Mouse (Mus musculus) thymus, adult 2 months (tissue): ENCODE measurements at regions not wholly inside any gene's neighbourhood (a gene's known extent, or its start where the extent isn't known, plus 50 kb on each side); places are given as distances from the start of the nearest gene placed in this dataset.
A peak's percentile ranks its signal among the peaks of the same experiment; 100 is the strongest.
"Not testable (repeated sequence)": the region's sequence is repeated elsewhere in the genome, so short reads cannot be mapped to it uniquely, and the experiment has no call there.

Experiments
- DNase-seq: peaks from one replicate; pipeline ENCODE4 v3.0.0; 2021
- H3K27ac ChIP-seq: fragments of 200-500 bp; 2 replicates; pipeline ENCODE4 v1.5.1; 2012; ENCODE audit warnings: low read length, control low read depth; ENCODE audit not compliant: control insufficient read depth, insufficient read depth
- H3K27me3 ChIP-seq: fragments of 200-500 bp; 2 replicates; pipeline ENCODE4 v1.6.1; 2012; ENCODE audit warnings: mild to moderate bottlenecking, low read length, moderate library complexity, mixed read lengths; ENCODE audit not compliant: control insufficient read depth, insufficient read depth
- H3K36me3 ChIP-seq: fragments of 200-500 bp; 2 replicates; pipeline ENCODE4 v1.6.1; 2012; ENCODE audit warnings: mild to moderate bottlenecking, low read length, moderate library complexity; ENCODE audit not compliant: control insufficient read depth, insufficient read depth
- H3K4me1 ChIP-seq: fragments of 200-500 bp; replicated peaks from 2 replicates; pipeline ENCODE4 v1.6.1; 2012; ENCODE audit warnings: low read length; ENCODE audit not compliant: control insufficient read depth, insufficient read depth
- H3K4me3 ChIP-seq: fragments of 200-500 bp; 2 replicates; pipeline ENCODE4 v1.5.1; 2012; ENCODE audit warnings: mild to moderate bottlenecking, low read length, control low read depth, moderate library complexity; ENCODE audit not compliant: control insufficient read depth, insufficient read depth
- WGBS: fragments of 180-500 bp; shearing (Covaris S2); methylation state at CpG from one replicate; pipeline ENCODE4 v1.1.7; 2018; 5-methylcytosine and 5-hydroxymethylcytosine counted together

DNA sequence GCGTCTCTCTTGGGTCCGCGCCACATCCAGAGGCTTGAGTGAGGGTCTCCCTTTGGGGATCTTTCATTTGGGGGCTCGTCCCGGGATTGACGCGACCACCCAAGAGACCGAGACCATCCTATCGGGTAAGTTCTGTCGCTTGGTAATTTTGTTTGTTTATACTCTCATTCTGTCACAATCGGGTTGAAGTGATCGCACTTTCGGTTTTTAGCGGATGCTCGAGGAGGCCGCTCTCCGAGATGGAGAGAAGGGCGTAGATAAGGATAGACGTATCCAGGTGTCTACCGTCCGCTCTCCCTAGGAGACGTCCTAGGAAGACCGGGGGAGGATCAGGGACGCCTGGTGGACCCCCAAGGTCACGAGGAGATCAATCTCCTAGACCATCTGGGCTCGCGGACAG lies 199.3 kb upstream of the Mrpl21 start:
- H3K27me3 ChIP-seq, H3K36me3 ChIP-seq, H3K4me1 ChIP-seq: not testable (repeated sequence)
- DNase-seq: peak; percentile 21
- 61% methylated on average over 27 of the region's 27 CpGs for WGBS
- Histone ChIP-seq H3K4me3 (peak overlapping the region; percentile 54), H3K27ac (peak overlapping the region; percentile 39; the same call in 1 of the 2 replicates)

- not testable (repeated sequence) for H3K4me3 ChIP-seq, DNase-seq, H3K27me3 ChIP-seq, H3K27ac ChIP-seq, H3K4me1 ChIP-seq, H3K36me3 ChIP-seq
- 87% methylated on average over 5 of the region's 5 CpGs for WGBS
Measured at GRCm38 (mm10) chr19:3091771-3092170, 190.9 kb upstream of the Mrpl21 start.
